Mouse (Mus musculus): ENCODE measurements around the gene Ppp6r2. TPM values are rescaled to one million over a fixed set of nuclear protein-coding genes. Genes with fewer than 3 reads are reported as not detected.
A peak's percentile ranks its signal among the peaks of the same experiment; 100 is the strongest.

Gene Ppp6r2
- total RNA-seq (2015; ENCODE audit: low replicate concordance), result 18.1 and 19.6 TPM in 2 replicates
- 26.2 and 47.5 TPM in 2 replicates for total RNA-seq (2017; ENCODE audit: low replicate concordance)

DNA sequence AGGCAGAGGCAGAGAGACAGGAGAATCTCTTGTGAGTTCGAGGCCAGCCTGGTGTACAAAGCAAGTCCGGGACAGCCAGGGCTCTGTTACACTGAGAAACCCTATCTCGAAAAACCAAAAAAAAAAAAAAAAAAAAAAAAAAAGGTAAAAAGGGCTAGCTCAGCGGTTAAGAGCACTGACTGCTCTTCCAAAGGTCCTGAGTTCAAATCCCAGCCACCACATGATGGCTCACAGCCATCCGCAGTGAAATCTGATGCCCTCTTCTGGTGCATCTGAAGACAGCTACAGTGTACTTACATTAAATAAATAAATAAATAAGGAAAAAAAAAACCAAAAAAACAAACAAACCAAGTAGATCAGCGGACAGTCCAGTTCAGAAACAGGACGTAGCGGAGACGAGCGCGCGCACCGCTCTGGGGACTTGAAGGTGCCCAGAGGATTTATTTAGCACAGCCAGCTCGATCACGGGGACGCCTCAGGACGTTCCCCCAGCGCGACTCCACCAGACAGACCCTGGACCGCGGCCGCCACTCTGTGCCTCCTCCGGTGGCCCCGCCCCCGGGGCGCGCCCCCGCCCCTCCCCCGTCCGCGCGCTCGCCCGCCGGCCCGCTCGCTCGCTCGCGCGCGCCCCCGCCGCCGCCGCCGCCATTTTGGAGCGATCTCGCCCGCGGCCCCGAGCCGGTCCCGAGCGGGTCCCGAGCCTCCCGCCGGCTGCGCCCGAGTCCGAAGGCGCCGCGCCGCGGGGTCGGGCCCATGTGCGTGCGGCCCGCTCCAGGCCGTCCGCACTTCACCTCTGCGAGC, at the start of gene Ppp6r2:
Ppp6r2 (plus strand) TSS at position 639 of the 801 bp plus-strand sequence.
- ATAC-seq (replicated peaks; ENCODE audit: low FRiP score, poor library complexity, severe bottlenecking), result peak; percentile 42

- no peak for ATAC-seq (replicated peaks; ENCODE audit: low FRiP score, poor library complexity, severe bottlenecking)
Observed at GRCm38 (mm10) chr15:89165478-89165877, 45.9 kb upstream of the Ppp6r2 start.

DNA sequence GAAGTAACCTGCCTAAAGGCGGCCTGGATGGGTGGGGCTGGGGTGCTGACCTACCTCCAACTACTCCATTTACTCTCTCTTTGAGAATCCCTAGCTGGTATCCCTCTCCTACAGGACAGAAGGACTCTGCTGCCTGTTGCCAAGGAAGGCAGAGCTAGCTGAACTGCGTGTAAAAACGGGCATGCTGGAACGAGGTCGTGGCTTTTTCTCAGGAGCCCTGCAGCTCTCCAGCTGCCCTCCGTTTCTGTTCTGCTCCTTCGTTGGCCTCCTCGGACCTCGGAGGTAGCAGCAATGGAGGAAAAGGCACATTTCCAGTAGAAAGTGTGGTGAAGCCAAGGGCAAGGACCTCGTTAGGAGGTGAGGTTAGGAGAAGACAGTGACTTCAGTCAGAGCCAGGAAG, 42.4 kb upstream of the Ppp6r2 start:
- no peak for ATAC-seq (replicated peaks; ENCODE audit: low FRiP score, poor library complexity, severe bottlenecking)

DNA sequence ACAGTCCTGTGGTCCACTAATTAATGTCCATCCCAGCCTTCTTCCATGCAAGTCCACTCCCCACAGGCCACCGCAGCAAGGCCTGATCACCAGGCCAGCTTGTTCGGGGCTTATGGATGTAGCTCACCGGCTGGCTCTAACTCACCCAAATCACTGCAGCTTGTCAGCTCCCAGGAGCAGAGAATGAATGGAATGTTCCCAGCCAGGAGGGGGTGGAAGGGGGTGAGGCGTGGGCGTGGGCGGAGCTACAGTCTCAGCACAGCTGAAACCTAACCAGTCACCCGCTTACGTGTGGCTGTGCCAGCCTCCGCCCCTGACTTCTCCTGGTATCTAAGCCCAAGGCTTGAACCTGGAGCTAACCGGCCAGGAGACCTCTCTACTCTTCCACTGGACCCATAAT, 41.9 kb upstream of the Ppp6r2 start:
- ATAC-seq (replicated peaks; ENCODE audit: low FRiP score, poor library complexity, severe bottlenecking), result no peak

DNA sequence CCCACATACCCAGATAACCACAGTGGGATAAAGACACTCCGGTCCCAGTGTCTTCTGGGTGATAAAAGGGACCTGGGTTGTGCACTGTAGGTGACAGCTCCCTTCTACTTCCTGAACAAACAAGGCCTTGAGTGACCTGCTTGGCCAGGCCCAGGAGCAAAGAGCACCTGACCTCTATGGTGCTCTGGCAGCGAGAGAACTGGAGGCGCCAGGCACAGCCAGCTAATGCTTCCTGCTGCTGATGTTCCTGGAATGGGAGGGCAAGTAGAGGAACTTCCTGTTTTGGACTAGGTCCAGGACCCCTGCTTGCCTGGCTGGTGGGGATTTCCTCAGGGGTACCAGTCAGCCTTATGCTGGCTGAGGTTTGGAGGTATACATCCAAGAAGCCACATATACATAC, 41.3 kb upstream of the Ppp6r2 start:
- ATAC-seq (replicated peaks; ENCODE audit: low FRiP score, poor library complexity, severe bottlenecking), result no peak

DNA sequence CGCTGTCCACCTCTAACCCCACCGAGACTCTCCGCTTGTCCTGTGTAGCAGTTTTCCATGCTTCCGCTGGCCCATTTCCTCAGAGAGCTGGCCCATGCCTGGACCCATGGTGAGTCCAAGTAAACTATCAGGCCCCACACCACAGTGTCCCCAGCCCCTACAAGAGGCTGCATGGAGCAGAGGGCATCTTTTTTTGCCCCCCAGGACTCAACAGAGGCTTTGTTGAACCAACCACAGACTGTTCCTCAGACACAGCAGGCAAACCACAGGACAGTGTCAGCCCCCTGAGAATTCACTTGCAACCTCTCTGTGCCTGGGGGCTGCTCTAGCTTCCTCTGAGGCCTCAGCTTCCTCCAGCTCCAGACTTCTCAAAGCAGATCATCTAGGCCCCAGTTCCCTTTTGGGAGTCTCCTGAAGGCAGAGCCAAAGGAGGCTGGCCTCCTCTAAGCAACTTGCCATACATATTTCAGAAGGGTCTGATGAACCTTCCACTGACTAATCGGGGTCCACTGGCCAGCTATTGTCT, 39.8 kb upstream of the Ppp6r2 start:
- ATAC-seq (replicated peaks; ENCODE audit: low FRiP score, poor library complexity, severe bottlenecking), result no peak

DNA sequence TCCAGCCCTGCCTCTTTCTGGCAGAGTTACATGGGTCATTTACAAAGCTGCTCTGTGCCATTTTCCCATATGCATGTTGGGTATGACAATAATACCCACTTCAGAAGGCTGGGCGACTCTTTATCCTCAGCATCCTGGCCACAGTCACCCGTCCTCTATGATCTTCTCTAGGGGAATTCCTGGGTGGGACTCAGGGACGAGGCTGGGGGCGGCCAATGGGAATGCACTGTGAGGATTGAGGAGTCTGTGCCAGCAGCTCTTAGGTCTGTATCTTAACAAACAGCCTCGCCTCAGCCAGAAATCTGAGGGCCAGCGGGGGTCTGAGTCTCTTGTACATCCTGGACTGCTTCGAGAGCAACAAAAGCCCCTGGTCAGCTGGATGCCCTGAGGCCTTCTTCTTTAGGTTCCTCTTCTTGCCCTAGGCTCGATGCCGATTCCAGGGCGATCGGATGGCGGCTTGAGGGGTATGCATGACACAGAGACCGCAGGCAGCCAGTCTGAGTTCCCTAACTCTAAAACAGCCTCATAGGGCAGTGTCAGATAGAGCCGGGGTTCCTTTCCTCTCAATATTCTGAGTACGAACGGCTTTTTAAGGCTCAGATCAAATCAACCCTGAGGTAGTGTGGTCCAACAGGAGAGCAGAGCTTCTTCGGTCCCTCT, 38.9 kb upstream of the Ppp6r2 start:
- ATAC-seq (replicated peaks; ENCODE audit: low FRiP score, poor library complexity, severe bottlenecking), result no peak

DNA sequence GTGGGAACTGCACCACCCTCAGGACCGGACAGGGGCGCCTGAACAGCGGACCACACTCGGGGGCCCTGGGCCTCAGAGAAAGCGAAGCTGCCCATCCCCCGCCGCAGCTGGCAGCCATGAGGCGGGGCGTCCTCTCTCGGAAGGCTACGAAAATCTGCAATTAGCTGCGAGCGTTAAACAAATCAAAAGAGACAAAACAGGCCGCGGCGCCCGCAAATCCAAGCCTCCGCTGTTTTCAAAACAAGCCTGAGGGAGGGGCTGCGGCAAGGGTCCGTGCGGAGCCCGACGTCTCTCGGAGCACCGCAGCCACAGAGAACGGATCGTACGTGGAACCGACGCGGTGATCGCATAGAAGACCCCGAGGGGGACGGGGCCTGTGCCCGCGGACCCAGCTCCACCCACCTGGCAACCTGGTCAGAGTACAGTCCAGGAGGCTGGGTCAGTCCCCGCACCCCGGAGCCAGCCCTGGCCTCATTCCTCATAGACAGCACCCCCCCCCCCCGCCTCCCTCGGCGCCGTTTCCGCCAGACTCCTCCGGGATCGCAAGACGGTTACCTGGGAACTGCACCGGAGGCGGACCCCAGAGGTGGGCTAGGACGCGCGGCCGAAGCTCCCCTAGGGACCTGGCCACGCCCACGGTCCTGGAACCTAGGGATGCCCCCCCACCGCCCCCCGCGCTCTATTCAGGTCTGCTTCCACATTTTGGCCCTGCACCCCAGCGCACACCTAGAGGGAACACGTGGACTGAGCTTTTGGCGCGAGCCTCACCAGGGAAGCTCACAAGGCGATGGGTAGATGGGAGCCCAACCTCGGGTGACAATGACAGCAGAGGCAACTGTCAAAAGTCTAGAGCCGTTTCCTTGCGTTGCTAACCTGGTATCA, 38.1 kb upstream of the Ppp6r2 start:
- no peak for ATAC-seq (replicated peaks; ENCODE audit: low FRiP score, poor library complexity, severe bottlenecking)

DNA sequence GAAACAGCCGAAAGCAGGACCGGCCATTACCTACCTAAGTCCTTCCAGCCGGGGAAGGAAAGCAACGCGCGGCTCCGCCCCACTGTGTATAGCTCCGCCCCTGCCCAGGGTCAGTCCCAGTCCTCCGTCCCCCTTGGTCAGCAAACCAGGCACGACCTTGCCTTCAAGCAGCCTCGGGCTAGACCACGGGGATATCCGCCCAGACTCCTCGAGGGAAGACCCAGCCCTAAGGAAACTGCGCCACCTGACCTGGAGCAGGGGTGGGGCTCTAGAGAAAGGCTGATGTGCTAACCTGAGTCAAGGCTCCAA, 37.5 kb upstream of the Ppp6r2 start:
- ATAC-seq (replicated peaks; ENCODE audit: low FRiP score, poor library complexity, severe bottlenecking), result no peak

- no peak for ATAC-seq (replicated peaks; ENCODE audit: low FRiP score, poor library complexity, severe bottlenecking)
Observed at GRCm38 (mm10) chr15:89174889-89175339, 36.4 kb upstream of the Ppp6r2 start.

GRCm38 (mm10) chr15:89175411-89176155, 35.8 kb upstream of the Ppp6r2 start:
- no peak for ATAC-seq (replicated peaks; ENCODE audit: low FRiP score, poor library complexity, severe bottlenecking)

DNA sequence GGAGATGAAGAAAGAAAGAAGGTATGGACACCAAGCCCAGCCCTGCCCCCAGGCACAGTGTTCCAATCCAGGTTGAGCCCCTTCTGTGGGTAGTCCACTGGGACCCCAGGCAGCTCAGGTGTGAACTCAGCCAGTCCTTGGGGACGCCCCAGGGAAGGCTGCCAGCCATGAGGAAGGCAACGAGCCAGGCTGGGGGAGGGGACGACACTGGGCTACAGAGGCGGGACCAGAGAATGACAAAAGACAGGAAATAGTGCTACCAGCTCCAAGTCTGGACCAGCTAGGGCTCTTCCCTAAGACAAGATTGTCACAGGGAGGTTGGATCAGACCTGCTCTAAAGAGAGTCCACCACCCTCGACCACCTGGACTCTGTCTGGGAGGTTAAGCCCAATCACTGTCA, 34.2 kb upstream of the Ppp6r2 start:
- no peak for ATAC-seq (replicated peaks; ENCODE audit: low FRiP score, poor library complexity, severe bottlenecking)

DNA sequence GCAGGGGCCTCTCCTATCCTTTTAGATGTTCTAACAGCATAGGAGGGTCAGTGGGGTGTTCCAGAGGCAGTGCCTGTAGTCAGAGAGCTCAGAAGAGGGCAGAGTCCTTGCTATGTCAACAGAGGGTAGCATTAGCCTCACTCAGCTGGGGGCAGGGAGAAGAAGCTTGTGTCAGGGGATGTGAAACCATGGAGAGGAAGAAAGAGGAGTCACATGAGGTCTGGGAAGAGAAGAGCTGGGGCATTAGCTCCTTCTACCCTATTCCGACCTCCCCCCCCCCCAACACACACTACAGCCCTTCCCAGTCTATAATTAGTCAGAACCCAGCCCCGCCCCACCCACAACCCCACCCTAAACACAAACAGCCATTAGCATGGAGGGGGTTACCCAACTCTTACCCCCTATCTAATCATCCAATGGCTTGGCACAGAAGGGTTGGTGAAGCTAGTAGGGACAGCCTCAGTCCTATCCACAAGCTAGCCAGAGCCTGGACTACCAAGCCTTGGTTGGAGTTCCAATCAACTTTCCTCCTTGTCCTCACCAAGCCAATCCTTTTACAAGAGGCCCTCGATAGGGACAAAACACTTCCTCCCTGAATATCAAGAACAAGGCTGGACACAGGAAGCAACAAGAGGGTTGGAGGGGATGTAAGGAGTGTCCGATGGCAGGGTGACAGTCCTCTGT, 33.6 kb upstream of the Ppp6r2 start:
- no peak for ATAC-seq (replicated peaks; ENCODE audit: low FRiP score, poor library complexity, severe bottlenecking)

DNA sequence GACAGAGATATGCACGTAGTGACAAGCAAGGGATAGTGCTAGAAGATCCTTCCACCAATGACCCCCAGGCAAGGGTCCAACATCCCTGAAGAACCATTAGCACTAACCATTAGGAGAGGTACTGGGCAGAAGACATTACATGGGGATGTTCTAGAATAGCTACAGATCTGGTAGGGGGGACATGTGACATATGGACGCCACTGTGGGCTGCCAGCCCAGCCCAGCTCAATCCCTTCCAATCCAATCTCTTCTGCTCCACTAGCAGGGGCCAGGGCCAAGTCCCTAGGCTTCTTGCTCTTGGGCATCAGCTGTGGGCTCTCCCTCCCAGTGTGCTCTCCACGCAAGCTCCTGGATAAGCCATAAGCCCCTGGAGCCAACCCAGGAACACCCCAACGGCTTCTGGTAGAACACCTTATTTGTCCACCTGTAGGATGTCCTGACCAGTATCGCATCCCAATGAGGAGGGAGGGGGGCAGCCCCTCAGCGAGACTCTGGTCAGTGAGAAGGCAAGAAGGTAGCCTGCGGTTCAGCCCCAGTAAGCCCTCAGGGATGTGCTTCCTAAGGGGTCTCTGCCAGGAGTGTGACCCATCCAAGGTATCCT, 33.0 kb upstream of the Ppp6r2 start:
- no peak for ATAC-seq (replicated peaks; ENCODE audit: low FRiP score, poor library complexity, severe bottlenecking)

GRCm38 (mm10) chr15:89178954-89179629, 32.3 kb upstream of the Ppp6r2 start:
- ATAC-seq (replicated peaks; ENCODE audit: low FRiP score, poor library complexity, severe bottlenecking), result no peak

DNA sequence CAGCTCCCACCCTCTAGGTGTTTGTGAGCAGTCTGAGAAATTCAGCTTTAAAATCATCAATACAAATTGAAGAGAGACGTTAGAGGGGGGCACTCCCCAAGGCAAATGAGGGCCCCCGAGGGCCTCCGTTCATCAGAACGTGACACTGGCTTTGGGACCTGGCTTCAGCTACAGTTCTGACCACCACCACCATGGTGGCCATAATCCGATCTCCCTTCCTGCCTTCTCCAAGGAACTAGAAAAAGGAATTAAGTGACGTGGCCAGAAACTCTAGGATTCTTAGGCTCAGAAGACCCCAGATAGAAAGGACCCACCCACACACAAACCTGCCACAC, 31.8 kb upstream of the Ppp6r2 start:
- ATAC-seq (replicated peaks; ENCODE audit: low FRiP score, poor library complexity, severe bottlenecking), result no peak

GRCm38 (mm10) chr15:89180081-89180541, 31.2 kb upstream of the Ppp6r2 start:
- ATAC-seq (replicated peaks; ENCODE audit: low FRiP score, poor library complexity, severe bottlenecking), result no peak

DNA sequence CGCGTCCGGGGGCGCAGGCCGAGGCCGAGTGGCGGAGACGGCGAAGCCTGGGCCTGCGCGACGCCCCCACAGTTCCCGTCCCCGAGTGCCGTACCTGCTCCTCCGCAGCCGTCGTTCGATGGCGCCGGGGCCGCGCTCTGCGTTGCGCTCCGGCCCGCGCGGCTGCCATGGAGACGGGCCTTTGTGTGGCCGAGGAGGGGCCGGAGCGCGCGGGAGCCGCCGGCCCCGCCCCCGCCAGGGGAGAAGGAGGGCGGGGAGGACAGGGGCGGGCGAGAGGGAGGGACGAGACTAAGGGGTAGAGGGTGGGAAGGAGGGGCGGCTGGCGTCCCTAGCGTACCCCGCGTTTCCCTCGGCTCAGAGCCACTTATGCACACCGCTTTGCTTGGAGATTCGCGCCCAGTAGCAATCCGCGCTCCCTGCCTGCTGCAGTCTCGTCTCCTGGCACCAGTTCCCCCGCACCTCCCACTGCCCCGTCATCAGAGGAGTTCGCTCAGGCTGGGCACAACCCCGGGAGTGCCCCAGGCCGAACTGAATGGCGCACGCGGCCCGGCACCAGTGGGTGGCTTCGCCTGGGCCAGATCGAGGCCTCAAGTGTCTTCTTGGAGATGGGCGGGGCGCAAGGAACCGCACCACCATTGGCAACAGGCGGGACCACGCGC, 30.7 kb upstream of the Ppp6r2 start, which contains the start of gene Plxnb2:
Plxnb2 (minus strand) TSS at position 218 of the 659 bp plus-strand sequence.
- no peak for ATAC-seq (replicated peaks; ENCODE audit: low FRiP score, poor library complexity, severe bottlenecking)

Measured in erythroblast, adult 5-6 weeks (primary cell).